Mouse (Mus musculus) cortical plate, adult 2 months (tissue): ENCODE data around the gene Mtrf1l.
A peak's percentile ranks its signal among the peaks of the same experiment; 100 is the strongest.

Experiments
- CTCF ChIP-seq: fragments of 200-500 bp; IDR thresholded peaks from 2 replicates; pipeline ENCODE4 v1.5.1; 2011; ENCODE audit warnings: mild to moderate bottlenecking, control low read depth, low read length; ENCODE audit not compliant: insufficient read depth; ENCODE audit errors: extremely low read depth
- POLR2A ChIP-seq: fragments of 200-500 bp; IDR thresholded peaks from 2 replicates; pipeline ENCODE4 v1.6.1; 2011; ENCODE audit warnings: mild to moderate bottlenecking, low read length, control low read depth; ENCODE audit not compliant: insufficient read depth; ENCODE audit errors: extremely low read depth

GRCm38 (mm10) chr10:5790657-5791056 is 33.1 kb downstream of the Mtrf1l start:
- TF ChIP-seq CTCF = peak; percentile 66
- TF ChIP-seq POLR2A = no peak
